Comparison of ENCODE assay signal across 14 mouse cellular contexts in genomic region chr3:117664316-117664715, GRCm38 (mm10).
"Had no signal": no experiment of that assay in that cellular context is flagged by ENCODE, and none has a peak within 500 bp of the region (broad histone marks: within the 10 kb centered on the region; RNA-seq: fewer than 3 reads in every experiment).

No protein-coding gene starts in this region.

- H3K4me2 ChIP-seq: limb, embryonic 15.5 days; liver, embryonic 12.5 days; lung, embryonic 14.5 days; midbrain, embryonic 12.5 days; neural tube, embryonic 13.5 days had no signal

- H3K27me3 ChIP-seq: limb, embryonic 15.5 days; liver, embryonic 12.5 days; megakaryocyte, embryonic 14.5 days; midbrain, embryonic 12.5 days; neural tube, embryonic 13.5 days had no signal

- H3K4me1 ChIP-seq: limb, embryonic 15.5 days; liver, embryonic 12.5 days; megakaryocyte, embryonic 14.5 days; midbrain, embryonic 12.5 days; neural tube, embryonic 13.5 days had no signal

- H3K36me3 ChIP-seq: limb, embryonic 15.5 days; liver, embryonic 12.5 days; midbrain, embryonic 12.5 days; neural tube, embryonic 13.5 days had no signal

- DNase-seq: kidney, postnatal 10 days; layer of hippocampus, postnatal 36 days; lung, embryonic 14.5 days; lung, postnatal 10 days; lung, postnatal 4 days; retina, postnatal 1 day; right cerebral cortex, postnatal 25 days; thymus, postnatal 4 days had no signal

- H3K9ac ChIP-seq: limb, embryonic 15.5 days; liver, embryonic 12.5 days; lung, embryonic 14.5 days; midbrain, embryonic 12.5 days; neural tube, embryonic 13.5 days had no signal

- H3K4me3 ChIP-seq: limb, embryonic 15.5 days; liver, embryonic 12.5 days; megakaryocyte, embryonic 14.5 days; midbrain, embryonic 12.5 days; neural tube, embryonic 13.5 days had no signal

- H3K9me3 ChIP-seq: limb, embryonic 15.5 days; liver, embryonic 12.5 days; megakaryocyte, embryonic 14.5 days; midbrain, embryonic 12.5 days; neural tube, embryonic 13.5 days had no signal

- ATAC-seq: liver, embryonic 12.5 days; midbrain, embryonic 16.5 days had no signal

- H3K27ac ChIP-seq: limb, embryonic 15.5 days; liver, embryonic 12.5 days; midbrain, embryonic 12.5 days; neural tube, embryonic 13.5 days had no signal
